Mouse (Mus musculus) megakaryocyte, embryonic 14.5 days (primary cell): ENCODE measurements around the gene Ugt1a7c.

Experiments used
- FLI1 ChIP-seq: IDR thresholded peaks from 2 replicates; pipeline ENCODE4 v1.6.1; 2012; ENCODE audit warnings: low read length, inconsistent platforms, mixed read lengths
- GATA1 ChIP-seq: IDR thresholded peaks from 3 replicates; pipeline ENCODE4 v1.6.1; 2012; ENCODE audit warnings: mixed read lengths, low read length, inconsistent platforms, borderline replicate concordance

DNA sequence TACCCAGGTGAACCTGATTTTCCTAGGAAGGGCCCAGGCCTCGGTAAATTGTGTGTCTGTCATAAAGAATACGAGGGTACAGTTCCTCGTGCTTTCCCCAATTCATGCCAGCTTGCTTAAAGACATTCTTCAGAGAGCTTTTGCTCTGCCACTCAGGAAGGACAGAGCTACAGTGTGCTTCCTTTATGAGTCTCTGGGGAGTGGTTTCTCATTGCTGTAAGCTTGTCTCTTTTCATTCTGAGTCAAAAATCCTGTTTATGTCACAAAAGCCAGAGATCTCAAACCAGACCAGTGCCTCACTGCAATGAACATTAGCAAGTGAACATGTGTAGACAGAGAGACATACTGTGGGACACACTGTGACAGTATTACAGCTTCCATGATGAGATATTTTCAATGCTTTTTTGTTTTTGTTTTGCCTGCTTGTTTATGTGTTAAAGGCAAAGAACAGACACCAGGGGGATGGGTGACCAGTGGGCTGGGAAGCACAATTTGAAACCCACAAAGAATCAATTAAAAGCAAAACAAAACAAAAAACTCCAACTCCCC is 39.1 kb downstream of the Ugt1a7c start:
- no peak for TF ChIP-seq GATA1
- no peak for TF ChIP-seq FLI1
